Mouse (Mus musculus): ENCODE data around the gene Ctps2.
"Not testable (repeated sequence)": the region's sequence is repeated elsewhere in the genome, so short reads cannot be mapped to it uniquely, and the experiment has no call there.

Ctps2 gene

DNA sequence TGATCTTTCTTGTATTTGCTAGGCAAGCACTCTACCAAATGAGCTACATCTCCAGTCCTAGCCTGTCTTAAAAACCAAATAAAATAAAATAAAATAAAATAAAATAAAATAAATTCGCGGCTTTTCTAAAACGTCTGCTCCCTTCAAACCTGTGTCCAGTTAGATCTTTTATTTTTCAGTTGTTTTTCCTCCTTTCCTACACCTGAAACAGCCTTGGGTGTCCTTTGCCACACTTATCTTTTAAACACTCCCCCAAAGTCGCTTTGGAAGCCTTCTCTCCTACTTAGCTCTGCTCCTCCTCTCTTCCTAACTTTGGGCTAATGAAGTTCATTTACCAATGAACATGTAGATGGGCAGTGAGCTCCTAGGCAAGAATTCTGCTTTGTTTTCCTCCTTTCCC lies at the start of gene Ctps2:
Gene Ctps2 (plus strand): TSS at position 301 of the 400 bp plus-strand sequence.
- Histone ChIP-seq H3K4me1 (replicated peaks; ENCODE audit: low read depth, low read length) (peaks cover 13% of the 10 kb centered on the region), H3K27me3 (ENCODE audit: insufficient read depth, low read length) (no peaks in the 10 kb centered on the region), H3K9me3 (ENCODE audit: low read length) (no peaks in the 10 kb centered on the region), H3K4me3 (replicated peaks; ENCODE audit: low read length) (peak within 1 kb of the TSS; percentile 84), H3K36me3 (ENCODE audit: insufficient read depth, low read length) (no peaks in the 10 kb centered on the region)
- TF ChIP-seq NANOG (IDR thresholded peaks at IDR 0.05; ENCODE audit: borderline replicate concordance, low read length) (no peak), CTCF (conservative IDR thresholded peaks at IDR 0.05; ENCODE audit: low read length) (no peak), POU5F1 (IDR thresholded peaks at IDR 0.05; ENCODE audit: borderline replicate concordance, low read length) (no peak)

DNA sequence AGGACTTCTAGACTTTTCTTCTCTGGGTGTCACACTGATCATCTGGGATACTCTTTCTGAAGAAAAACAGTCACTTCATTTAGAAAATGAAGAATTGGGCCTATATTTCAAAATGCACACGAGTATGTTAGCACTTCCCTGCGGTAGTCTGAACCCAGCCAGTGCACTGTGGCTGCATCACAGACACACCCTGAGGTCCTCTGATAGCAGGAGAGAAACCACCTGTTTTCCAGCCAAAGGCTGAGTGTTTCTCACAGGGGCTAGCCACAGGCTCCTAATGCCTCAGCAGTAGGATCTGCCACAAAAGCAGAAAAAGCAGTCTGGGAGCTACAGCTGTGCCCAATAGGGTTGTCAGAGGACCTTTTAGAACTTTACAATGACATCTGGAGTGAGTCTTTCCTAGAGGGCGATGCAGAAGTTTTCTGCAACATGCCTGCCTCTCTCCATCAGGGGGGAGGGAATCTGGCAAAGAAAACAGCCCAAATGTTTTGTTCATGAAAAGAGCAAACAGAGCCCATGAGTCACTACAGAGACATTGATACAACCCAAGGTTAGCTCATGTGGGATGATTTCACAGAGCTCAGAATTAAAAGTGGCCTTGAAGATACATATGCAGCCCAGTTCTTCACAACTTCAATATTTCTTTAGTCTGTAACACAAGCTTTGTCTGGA lies 32.6 kb upstream of the Ctps2 start:
- Histone ChIP-seq H3K9me3 (ENCODE audit: low read length) (no peaks in the 10 kb centered on the region), H3K27me3 (ENCODE audit: insufficient read depth, low read length) (no peaks in the 10 kb centered on the region), H3K4me1 (replicated peaks; ENCODE audit: low read depth, low read length) (no peaks in the 10 kb centered on the region), H3K36me3 (ENCODE audit: insufficient read depth, low read length) (peaks cover 52% of the 10 kb centered on the region), H3K4me3 (replicated peaks; ENCODE audit: low read length) (no peak overlapping the region)
- TF ChIP-seq POU5F1 (IDR thresholded peaks at IDR 0.05; ENCODE audit: borderline replicate concordance, low read length) (no peak), CTCF (conservative IDR thresholded peaks at IDR 0.05; ENCODE audit: low read length) (no peak), NANOG (IDR thresholded peaks at IDR 0.05; ENCODE audit: borderline replicate concordance, low read length) (no peak)

GRCm38 (mm10) chrX:162871734-162872517 lies 29.1 kb upstream of the Ctps2 start:
- TF ChIP-seq CTCF (conservative IDR thresholded peaks at IDR 0.05; ENCODE audit: low read length): peak; percentile 87
- TF ChIP-seq NANOG (IDR thresholded peaks at IDR 0.05; ENCODE audit: borderline replicate concordance, low read length): no peak
- Histone ChIP-seq H3K9me3 (ENCODE audit: low read length) (no peaks in the 10 kb centered on the region), H3K27me3 (ENCODE audit: insufficient read depth, low read length) (no peaks in the 10 kb centered on the region), H3K36me3 (ENCODE audit: insufficient read depth, low read length) (peaks cover 44% of the 10 kb centered on the region), H3K4me1 (replicated peaks; ENCODE audit: low read depth, low read length) (no peaks in the 10 kb centered on the region), H3K4me3 (replicated peaks; ENCODE audit: low read length) (no peak overlapping the region)

DNA sequence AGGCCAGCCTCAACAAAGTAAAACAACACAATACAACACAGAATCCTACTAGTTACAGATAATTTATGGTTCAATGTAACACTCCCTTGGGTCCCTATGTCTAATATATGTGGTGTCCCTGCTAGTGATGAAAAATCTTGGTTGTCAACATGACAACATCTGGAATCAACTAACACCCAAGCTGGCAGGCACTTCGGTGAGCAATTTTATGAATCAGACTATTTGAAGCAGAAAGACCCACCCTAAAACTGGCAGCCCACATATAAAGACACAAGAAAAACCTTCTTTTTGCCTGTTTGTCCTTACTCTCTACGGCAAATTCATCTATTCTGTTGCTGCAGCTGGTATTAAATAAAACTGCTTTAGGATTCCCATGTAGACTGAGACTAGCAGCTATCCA lies 27.3 kb upstream of the Ctps2 start:
- peaks cover 51% of the 10 kb centered on the region for H3K36me3 ChIP-seq (ENCODE audit: insufficient read depth, low read length)
- no peak for TF ChIP-seq NANOG (IDR thresholded peaks at IDR 0.05; ENCODE audit: borderline replicate concordance, low read length)
- TF ChIP-seq CTCF (conservative IDR thresholded peaks at IDR 0.05; ENCODE audit: low read length): no peak
- no peak for TF ChIP-seq POU5F1 (IDR thresholded peaks at IDR 0.05; ENCODE audit: borderline replicate concordance, low read length)
- no peaks in the 10 kb centered on the region for H3K4me1 ChIP-seq (replicated peaks; ENCODE audit: low read depth, low read length)

GRCm38 (mm10) chrX:162878236-162878635 lies 22.8 kb upstream of the Ctps2 start:
- Histone ChIP-seq H3K4me3 (replicated peaks; ENCODE audit: low read length) (no peak overlapping the region), H3K9me3 (ENCODE audit: low read length) (no peaks in the 10 kb centered on the region), H3K4me1 (replicated peaks; ENCODE audit: low read depth, low read length) (no peaks in the 10 kb centered on the region), H3K36me3 (ENCODE audit: insufficient read depth, low read length) (peaks cover 40% of the 10 kb centered on the region), H3K27me3 (ENCODE audit: insufficient read depth, low read length) (no peaks in the 10 kb centered on the region)
- TF ChIP-seq CTCF (conservative IDR thresholded peaks at IDR 0.05; ENCODE audit: low read length): no peak
- no peak for TF ChIP-seq NANOG (IDR thresholded peaks at IDR 0.05; ENCODE audit: borderline replicate concordance, low read length)
- TF ChIP-seq POU5F1 (IDR thresholded peaks at IDR 0.05; ENCODE audit: borderline replicate concordance, low read length): no peak

More for the DNA sequence above, 27.3 kb upstream of the Ctps2 start:
- no peak overlapping the region for H3K4me3 ChIP-seq (replicated peaks; ENCODE audit: low read length)
- no peaks in the 10 kb centered on the region for H3K9me3 ChIP-seq (ENCODE audit: low read length)
- H3K27me3 ChIP-seq (ENCODE audit: insufficient read depth, low read length): no peaks in the 10 kb centered on the region

- Histone ChIP-seq H3K4me1 (replicated peaks; ENCODE audit: low read depth, low read length) (peaks cover 39% of the 10 kb centered on the region), H3K4me3 (replicated peaks; ENCODE audit: low read length) (peak within 1 kb of the TSS; percentile 90), H3K9me3 (ENCODE audit: low read length) (no peaks in the 10 kb centered on the region), H3K36me3 (ENCODE audit: insufficient read depth, low read length) (no peaks in the 10 kb centered on the region), H3K27me3 (ENCODE audit: insufficient read depth, low read length) (no peaks in the 10 kb centered on the region)
- TF ChIP-seq CTCF (conservative IDR thresholded peaks at IDR 0.05; ENCODE audit: low read length) (no peak), NANOG (IDR thresholded peaks at IDR 0.05; ENCODE audit: borderline replicate concordance, low read length) (no peak)
Measured at GRCm38 (mm10) chrX:162887931-162888511, 13.0 kb upstream of the Ctps2 start, which contains the start of gene Syap1. TSS of gene Syap1 (minus strand) at chrX:162888447.

GRCm38 (mm10) chrX:162888575-162889223 lies 12.3 kb upstream of the Ctps2 start:
- H3K27me3 ChIP-seq (ENCODE audit: insufficient read depth, low read length); H3K36me3 ChIP-seq (ENCODE audit: insufficient read depth, low read length); H3K9me3 ChIP-seq (ENCODE audit: low read length); H3K4me3 ChIP-seq (replicated peaks; ENCODE audit: low read length): not testable (repeated sequence)
- H3K4me1 ChIP-seq (replicated peaks; ENCODE audit: low read depth, low read length): peaks cover 36% of the 10 kb centered on the region

DNA sequence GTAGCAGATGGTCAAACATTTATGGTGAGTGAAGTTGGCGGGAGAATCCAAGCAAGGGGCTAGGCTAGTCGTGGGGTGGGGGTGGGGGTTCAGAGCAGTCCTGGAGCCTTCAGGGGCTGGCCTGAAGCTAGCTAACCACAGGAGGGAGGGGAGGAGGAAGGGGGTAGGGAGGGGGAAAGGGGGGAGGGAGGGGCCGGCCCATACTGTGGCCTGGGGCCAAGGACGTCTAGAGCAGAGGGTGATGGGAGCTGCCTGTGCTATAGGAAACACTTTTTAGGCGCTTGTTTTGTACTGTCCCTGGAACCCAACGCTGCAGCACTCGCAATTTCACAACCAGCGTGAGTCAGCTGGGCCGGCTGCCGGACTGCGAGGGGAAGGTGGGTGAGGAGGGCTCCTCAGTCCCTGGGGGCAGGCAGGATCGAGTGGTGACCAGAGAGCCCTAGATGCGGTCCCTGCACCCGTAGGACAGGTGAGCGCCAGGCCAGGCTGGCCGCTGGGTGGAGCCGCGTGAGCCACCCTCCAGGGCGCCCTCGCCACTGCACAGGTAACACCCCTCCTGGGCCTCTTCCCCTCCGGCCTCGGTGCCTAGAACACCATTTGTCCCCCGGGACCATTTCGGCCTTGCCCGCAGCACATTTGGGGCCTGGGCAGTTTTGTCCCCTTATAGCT lies 467 bp downstream of the Ctps2 start:
- TF ChIP-seq CTCF (conservative IDR thresholded peaks at IDR 0.05; ENCODE audit: low read length) (no peak), NANOG (IDR thresholded peaks at IDR 0.05; ENCODE audit: borderline replicate concordance, low read length) (no peak), POU5F1 (IDR thresholded peaks at IDR 0.05; ENCODE audit: borderline replicate concordance, low read length) (no peak)
- Histone ChIP-seq H3K4me3 (replicated peaks; ENCODE audit: low read length) (peak overlapping the region; percentile 84), H3K27me3 (ENCODE audit: insufficient read depth, low read length) (no peaks in the 10 kb centered on the region), H3K4me1 (replicated peaks; ENCODE audit: low read depth, low read length) (peaks cover 13% of the 10 kb centered on the region), H3K9me3 (ENCODE audit: low read length) (no peaks in the 10 kb centered on the region), H3K36me3 (ENCODE audit: insufficient read depth, low read length) (no peaks in the 10 kb centered on the region)
